Mouse (Mus musculus): ENCODE measurements at regions not wholly inside any gene's neighbourhood (a gene's known extent, or its start where the extent isn't known, plus 50 kb on each side); places are given as distances from the start of the nearest gene placed in this dataset.

DNA sequence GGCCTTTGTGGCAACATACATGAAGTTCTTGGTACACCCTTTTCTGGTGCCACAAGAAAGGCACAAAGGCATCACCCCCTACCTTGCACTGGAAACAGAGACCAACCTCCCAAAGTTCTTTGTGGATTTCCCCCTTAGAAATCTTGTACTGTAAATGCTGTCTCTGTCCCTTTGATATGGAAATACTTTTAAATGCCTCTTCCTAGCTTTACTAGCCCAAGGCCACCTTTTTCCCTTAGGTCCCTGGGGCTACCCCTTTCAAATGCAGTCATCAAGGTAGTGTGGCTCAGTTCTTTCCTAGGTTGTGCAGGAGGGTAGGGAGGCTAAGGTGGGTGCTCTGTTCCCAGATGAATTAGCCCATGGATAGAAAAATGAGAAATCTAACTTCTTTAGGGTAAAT, 2587.9 kb upstream of the Gm7489 start:
- TF ChIP-seq GATA1 (IDR thresholded peaks at IDR 0.05; ENCODE audit: borderline replicate concordance, low read length) = no peak
- no peak for TF ChIP-seq FLI1 (IDR thresholded peaks at IDR 0.05; ENCODE audit: low read length)

Measured in megakaryocyte, embryonic 14.5 days (primary cell).